Mouse (Mus musculus): Measurements from ENCODE around the gene Ptafr. TPM values are rescaled to one million over a fixed set of nuclear protein-coding genes. Genes with fewer than 3 reads are reported as not detected.
A peak's percentile ranks its signal among the peaks of the same experiment; 100 is the strongest.

Ptafr gene
- polyA plus RNA-seq, 1 experiment: 91.0 TPM

DNA sequence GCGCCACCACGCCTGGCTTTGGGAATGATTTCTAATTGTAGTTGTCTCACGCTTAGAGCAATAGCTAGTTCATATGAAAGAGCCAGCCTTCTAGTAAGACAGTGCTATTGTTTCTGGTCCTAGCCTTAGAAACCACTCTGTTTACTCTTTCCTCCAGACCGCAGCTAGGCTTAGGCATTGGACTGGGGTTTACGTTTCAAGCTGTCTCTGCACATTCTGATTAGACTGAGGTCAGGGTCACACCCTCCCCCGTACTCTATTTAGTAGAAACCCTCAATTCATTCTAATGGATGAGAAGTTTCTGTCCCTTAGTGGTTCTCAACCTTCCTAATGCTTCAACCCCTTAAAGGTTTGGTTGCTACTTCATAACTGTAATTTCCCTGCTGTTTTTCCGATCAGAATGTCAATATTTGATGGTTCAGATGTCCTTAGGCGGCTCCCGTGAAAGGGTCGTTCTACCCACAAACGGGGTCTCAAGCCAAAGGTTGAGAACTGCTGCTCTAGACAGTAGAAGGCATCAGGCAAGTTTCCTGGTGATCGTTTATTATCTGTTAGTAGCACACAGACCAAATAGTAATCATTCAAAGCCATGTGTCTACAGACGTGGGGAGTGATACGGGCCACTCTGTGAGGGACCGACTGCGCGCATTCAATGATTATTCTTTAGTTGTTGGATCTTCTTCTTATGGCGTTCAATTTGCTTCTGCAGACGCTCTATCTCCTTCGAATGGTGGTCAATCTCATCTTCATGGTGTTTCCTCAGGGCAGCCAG is 33.6 kb upstream of the Ptafr start:
- TF ChIP-seq CTCF (IDR thresholded peaks at IDR 0.05; ENCODE audit: low read depth, low read length): no peak
- TF ChIP-seq POLR2A (IDR thresholded peaks at IDR 0.05; ENCODE audit: borderline replicate concordance, low read depth, low read length): no peak
- Histone ChIP-seq H3K4me3 (ENCODE audit: insufficient read depth, low read length) (no peak overlapping the region), H3K4me1 (ENCODE audit: control insufficient read depth, insufficient read depth, low read length) (peaks cover 40% of the 10 kb centered on the region), H3K27ac (ENCODE audit: insufficient read depth, low read depth, low read length) (peak overlapping the region; percentile 83)

DNA sequence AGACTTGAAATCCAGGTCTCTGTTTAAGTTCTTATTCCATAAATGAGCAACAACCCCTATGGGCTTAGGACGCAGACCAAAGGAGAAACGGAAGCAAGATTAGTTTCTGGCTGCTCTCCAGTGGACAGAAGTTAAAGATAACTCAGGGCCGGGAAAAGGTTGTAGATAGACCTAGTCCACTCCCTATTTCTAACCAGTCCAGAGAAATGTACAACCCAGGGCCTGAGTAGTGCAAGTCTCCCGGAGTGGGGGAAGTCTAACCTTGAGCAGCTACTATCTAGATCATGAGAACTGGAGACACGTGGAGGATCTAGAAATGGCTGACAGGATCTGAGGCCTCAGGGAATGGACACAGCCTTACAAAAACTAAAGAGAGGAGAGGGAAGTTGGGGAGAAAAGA is 31.4 kb upstream of the Ptafr start:
- Histone ChIP-seq H3K4me1 (ENCODE audit: control insufficient read depth, insufficient read depth, low read length) (peaks cover 45% of the 10 kb centered on the region), H3K27ac (ENCODE audit: insufficient read depth, low read depth, low read length) (peak overlapping the region; percentile 83), H3K4me3 (ENCODE audit: insufficient read depth, low read length) (peak overlapping the region; percentile 78)
- TF ChIP-seq CTCF (IDR thresholded peaks at IDR 0.05; ENCODE audit: low read depth, low read length) (no peak), POLR2A (IDR thresholded peaks at IDR 0.05; ENCODE audit: borderline replicate concordance, low read depth, low read length) (no peak)

- Histone ChIP-seq H3K27ac (ENCODE audit: insufficient read depth, low read depth, low read length) (peak within 1 kb of the TSS; percentile 83), H3K4me3 (ENCODE audit: insufficient read depth, low read length) (peak within 1 kb of the TSS; percentile 78), H3K4me1 (ENCODE audit: control insufficient read depth, insufficient read depth, low read length) (peaks cover 43% of the 10 kb centered on the region)
- TF ChIP-seq CTCF (IDR thresholded peaks at IDR 0.05; ENCODE audit: low read depth, low read length): 0 out of 2 replicates have a peak, but pooled peaks have one; percentile 7
- TF ChIP-seq POLR2A (IDR thresholded peaks at IDR 0.05; ENCODE audit: borderline replicate concordance, low read depth, low read length): peak; percentile 39; the same call in 1 of the 2 replicates
Measured at GRCm38 (mm10) chr4:132532981-132533916, 30.6 kb upstream of the Ptafr start, which contains the start of gene Atpif1. Atpif1 (minus strand) TSS chr4:132533659.

GRCm38 (mm10) chr4:132535406-132536121 is 28.3 kb upstream of the Ptafr start, which contains the start of gene Dnajc8:
Dnajc8 (plus strand) TSS chr4:132535550.
- H3K27ac ChIP-seq (ENCODE audit: insufficient read depth, low read depth, low read length): peak within 1 kb of the TSS; percentile 65
- peak within 1 kb of the TSS; percentile 84 for H3K4me3 ChIP-seq (ENCODE audit: insufficient read depth, low read length)
- TF ChIP-seq POLR2A (IDR thresholded peaks at IDR 0.05; ENCODE audit: borderline replicate concordance, low read depth, low read length): no peak
- TF ChIP-seq CTCF (IDR thresholded peaks at IDR 0.05; ENCODE audit: low read depth, low read length): no peak
- H3K4me1 ChIP-seq (ENCODE audit: control insufficient read depth, insufficient read depth, low read length): peaks cover 26% of the 10 kb centered on the region

DNA sequence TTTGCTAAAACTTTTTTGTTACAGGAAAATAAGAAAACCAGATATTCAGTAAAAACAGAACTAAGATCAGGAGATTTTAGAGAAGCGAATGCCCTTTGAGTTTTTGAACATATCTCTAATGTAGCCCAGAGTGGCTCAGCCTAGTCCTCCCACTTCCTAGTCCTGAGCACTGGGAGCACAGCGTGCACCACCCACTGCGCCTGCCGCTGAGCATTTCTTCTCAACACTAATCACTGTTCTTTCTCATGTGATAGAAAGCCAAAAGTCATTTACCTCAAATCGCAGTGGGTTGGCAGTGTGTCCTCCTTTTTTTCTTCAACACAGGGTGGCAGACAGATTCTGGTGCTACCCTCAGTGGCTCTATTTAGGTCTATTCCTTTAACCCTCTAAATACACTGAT is 24.4 kb upstream of the Ptafr start:
- Histone ChIP-seq H3K4me1 (ENCODE audit: control insufficient read depth, insufficient read depth, low read length) (peaks cover 23% of the 10 kb centered on the region), H3K4me3 (ENCODE audit: insufficient read depth, low read length) (no peak overlapping the region), H3K27ac (ENCODE audit: insufficient read depth, low read depth, low read length) (no peak overlapping the region)
- TF ChIP-seq CTCF (IDR thresholded peaks at IDR 0.05; ENCODE audit: low read depth, low read length) (no peak), POLR2A (IDR thresholded peaks at IDR 0.05; ENCODE audit: borderline replicate concordance, low read depth, low read length) (no peak)

DNA sequence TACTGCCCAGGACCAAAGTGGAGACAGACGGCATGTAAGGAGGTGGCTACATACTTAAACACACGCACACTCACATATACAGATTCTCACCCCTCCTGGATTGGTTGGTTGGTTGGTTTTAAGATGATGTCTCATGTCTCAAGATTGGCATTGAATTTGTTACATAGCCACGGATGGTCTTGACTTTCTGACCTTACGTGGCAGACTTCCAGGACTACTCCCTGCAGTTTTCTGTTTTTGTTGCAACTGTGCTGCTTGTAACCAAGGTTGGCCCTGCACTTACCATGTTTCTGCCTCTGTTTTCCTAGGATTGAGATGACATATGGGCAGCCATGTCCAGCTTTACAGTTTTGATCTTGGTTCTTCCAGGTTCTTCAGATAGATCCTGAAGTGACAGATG is 22.5 kb upstream of the Ptafr start:
- TF ChIP-seq POLR2A (IDR thresholded peaks at IDR 0.05; ENCODE audit: borderline replicate concordance, low read depth, low read length) (no peak), CTCF (IDR thresholded peaks at IDR 0.05; ENCODE audit: low read depth, low read length) (no peak)
- Histone ChIP-seq H3K27ac (ENCODE audit: insufficient read depth, low read depth, low read length) (no peak overlapping the region), H3K4me1 (ENCODE audit: control insufficient read depth, insufficient read depth, low read length) (peaks cover 17% of the 10 kb centered on the region), H3K4me3 (ENCODE audit: insufficient read depth, low read length) (no peak overlapping the region)

DNA sequence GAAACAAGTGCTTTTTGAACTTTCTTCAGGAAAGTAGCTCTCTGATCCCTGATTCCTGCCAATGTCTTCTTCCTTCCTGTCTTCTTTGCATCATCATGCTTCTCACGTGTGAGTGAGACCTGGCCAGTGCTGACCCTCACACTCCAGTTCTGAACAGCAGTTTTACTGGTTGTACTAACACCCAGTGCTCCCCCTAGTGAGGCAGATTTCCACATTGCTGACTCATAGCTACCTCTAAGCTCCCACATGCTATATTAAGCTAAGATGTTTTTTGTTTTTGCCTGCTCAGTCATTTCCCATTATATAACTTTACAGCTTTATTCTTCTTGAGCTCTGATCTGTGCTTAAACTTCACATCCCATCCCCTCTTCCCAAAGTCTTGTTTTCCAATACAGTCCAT is 21.1 kb upstream of the Ptafr start:
- no peak overlapping the region for H3K4me3 ChIP-seq (ENCODE audit: insufficient read depth, low read length)
- TF ChIP-seq CTCF (IDR thresholded peaks at IDR 0.05; ENCODE audit: low read depth, low read length) (no peak), POLR2A (IDR thresholded peaks at IDR 0.05; ENCODE audit: borderline replicate concordance, low read depth, low read length) (no peak)
- 0 out of 2 replicates have a peak overlapping the region, but pooled peaks have one; percentile 3 for H3K27ac ChIP-seq (ENCODE audit: insufficient read depth, low read depth, low read length)
- H3K4me1 ChIP-seq (ENCODE audit: control insufficient read depth, insufficient read depth, low read length): peaks cover 13% of the 10 kb centered on the region

DNA sequence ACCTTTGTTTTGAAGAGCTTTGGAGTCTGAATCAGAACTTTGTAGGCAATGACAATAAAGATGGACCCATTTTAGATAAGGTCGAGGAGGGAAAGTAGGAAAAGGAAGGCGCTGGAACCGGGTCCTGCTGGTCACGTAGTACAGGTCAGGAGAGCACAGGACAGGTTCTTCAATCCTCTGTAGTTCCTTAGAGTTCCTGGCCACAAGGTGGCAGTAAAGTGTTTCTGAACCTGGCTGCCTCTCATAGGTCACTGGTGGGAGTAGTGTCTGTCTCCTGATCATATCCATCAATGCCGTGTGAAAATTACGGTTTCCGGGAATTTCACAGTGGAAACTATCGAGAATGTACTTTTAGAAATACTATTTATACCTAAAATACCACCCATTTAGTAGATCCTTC is 18.0 kb upstream of the Ptafr start:
- TF ChIP-seq CTCF (IDR thresholded peaks at IDR 0.05; ENCODE audit: low read depth, low read length): peak; percentile 25; the same call in 1 of the 2 replicates
- TF ChIP-seq POLR2A (IDR thresholded peaks at IDR 0.05; ENCODE audit: borderline replicate concordance, low read depth, low read length): no peak
- H3K27ac ChIP-seq (ENCODE audit: insufficient read depth, low read depth, low read length): no peak overlapping the region
- no peak overlapping the region for H3K4me3 ChIP-seq (ENCODE audit: insufficient read depth, low read length)
- H3K4me1 ChIP-seq (ENCODE audit: control insufficient read depth, insufficient read depth, low read length): peaks cover 18% of the 10 kb centered on the region

GRCm38 (mm10) chr4:132554221-132554620 is 9.6 kb upstream of the Ptafr start:
- TF ChIP-seq CTCF (IDR thresholded peaks at IDR 0.05; ENCODE audit: low read depth, low read length): no peak
- TF ChIP-seq POLR2A (IDR thresholded peaks at IDR 0.05; ENCODE audit: borderline replicate concordance, low read depth, low read length): no peak
- Histone ChIP-seq H3K4me3 (ENCODE audit: insufficient read depth, low read length) (no peak overlapping the region), H3K27ac (ENCODE audit: insufficient read depth, low read depth, low read length) (0 out of 2 replicates have a peak overlapping the region, but pooled peaks have one; percentile 20), H3K4me1 (ENCODE audit: control insufficient read depth, insufficient read depth, low read length) (peaks cover 47% of the 10 kb centered on the region)
